Mouse (Mus musculus) cerebellum, adult 9-10 months (tissue): ENCODE results near the gene Lrch4.

ENCODE experiments used
- DNase-seq: peaks from one replicate; pipeline ENCODE4 v3.0.0; 2022

Gene Lrch4

DNA sequence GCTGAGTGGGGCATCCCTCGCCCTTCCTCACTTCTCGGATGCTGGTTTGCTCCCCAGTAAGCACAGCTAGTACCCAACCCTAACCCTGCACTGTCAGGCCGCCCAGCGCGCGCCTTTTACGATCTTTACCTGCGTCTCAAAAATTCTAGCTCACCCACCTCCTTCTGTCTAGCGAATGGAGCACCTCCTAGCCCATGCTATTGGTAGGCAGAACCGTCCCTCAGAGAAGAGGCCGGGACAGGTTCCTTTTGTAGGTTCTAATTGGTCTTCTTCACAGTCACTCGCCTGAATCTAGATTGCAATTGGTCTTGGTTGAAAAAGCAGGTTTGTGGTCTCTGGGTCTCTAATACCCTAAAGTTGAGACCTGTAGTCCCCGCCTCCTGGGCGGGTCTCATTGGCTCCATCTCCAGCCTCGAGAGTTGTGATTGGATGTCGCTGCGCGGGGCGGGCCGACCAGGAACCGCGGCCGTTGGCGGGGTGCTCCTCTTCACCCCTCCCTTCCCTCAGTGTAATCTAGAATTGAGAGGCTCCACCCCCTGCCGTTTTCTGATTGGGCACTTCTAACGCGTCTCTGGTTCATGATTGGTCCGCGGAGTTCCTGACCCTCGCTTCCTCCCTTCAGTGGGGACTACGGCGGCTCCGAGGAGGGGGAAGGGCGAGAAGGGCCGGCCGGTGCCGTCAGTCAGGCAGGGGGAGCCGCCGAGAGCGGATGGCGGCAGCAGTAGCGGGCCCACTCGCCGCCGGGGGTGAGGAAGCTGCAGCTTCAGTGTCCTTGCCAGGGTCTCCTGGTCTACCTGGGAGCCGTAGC is at the start of gene Lrch4, which contains the start of the genes Fbxo24 and Gm20605:
Gene Lrch4 (plus strand): TSS at position 624 of the 808 bp plus-strand sequence.
Gene Fbxo24 (minus strand): TSS at position 505 of the 808 bp plus-strand sequence.
Gene Gm20605 (plus strand): TSS at position 678 of the 808 bp plus-strand sequence.
- peak; percentile 100 for DNase-seq

DNA sequence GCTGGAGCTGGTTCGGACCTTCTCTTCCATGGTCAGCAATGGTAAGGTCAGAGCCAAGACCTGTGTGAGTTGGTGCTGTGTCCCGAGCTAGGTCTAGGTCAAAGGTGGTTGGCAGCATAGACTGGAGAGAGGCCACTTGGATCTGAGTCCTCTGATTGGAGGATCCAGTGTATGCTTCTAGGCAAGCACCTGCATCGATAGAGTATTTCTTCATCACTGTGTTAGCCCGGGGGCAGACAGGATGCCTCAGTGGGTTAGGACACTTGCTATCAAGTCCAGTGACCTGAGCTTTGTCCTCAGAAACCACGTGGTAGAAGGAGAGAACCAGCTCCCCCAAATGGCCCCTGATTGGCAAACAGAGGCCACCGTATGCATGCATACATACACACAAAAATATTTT is 48.7 kb upstream of the Lrch4 start:
- DNase-seq = no peak

DNA sequence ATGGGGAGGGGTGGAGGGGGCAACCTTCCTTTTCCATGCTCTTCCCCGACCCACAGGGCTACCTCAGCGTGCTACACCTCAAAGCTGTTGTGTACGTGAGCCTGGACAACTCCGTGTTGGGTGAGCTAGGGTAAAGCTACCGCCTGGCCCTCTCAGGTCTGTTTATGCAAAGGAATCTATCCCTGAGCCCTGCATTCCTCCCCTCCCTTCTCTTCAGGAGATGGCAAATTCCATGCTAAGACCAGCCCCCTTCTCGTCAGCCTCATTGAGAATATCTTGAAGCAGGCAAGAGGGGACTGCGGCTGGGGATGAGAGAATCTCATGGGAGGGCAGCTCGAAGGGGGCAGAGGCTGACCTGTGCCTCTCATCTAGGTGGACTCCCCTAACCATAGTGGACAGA is 46.2 kb upstream of the Lrch4 start:
- no peak for DNase-seq

DNA sequence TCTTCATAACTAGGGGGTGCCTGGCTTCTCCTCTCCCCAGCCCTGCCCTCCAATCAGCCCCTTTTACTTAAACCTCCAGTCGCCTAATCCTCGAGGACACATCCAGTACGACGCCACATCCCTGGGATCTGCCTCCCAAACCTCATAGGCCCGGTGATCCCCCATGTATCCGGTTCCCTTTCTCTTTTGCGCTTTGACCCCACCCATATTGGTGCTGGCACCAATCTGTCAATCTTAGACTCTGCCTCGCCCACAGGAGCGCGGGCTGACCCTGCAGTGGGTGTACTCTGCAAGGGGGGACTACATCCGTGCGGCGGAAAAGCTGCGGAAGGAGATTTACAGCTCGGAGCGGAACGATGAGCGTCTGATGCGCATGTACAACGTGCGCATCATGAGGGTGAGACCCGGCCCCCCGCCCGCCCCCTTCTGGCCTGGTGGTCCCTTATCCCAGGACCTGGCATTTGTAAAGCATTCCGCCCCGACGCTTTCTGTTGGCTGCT is 45.2 kb upstream of the Lrch4 start:
- no peak for DNase-seq

DNA sequence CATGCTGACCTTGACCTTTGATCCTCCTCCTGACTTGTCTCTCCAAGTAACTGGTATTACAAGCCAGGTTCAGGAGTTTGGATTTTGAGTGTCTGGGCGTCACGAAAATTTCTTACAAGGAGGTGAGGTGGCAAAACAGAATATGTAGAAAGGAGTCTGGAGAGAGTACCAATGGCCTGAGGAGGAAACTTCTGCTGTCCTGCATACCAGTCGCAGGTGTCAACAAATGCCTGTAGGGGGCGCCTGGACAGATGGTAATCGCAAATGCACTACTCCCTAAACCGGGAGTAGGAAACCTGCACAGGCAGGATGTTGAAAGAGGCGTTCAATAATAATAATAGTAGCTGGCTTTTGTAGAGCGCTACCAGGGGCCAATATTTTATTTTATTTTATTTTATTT is 43.9 kb upstream of the Lrch4 start:
- DNase-seq = peak; percentile 82

DNA sequence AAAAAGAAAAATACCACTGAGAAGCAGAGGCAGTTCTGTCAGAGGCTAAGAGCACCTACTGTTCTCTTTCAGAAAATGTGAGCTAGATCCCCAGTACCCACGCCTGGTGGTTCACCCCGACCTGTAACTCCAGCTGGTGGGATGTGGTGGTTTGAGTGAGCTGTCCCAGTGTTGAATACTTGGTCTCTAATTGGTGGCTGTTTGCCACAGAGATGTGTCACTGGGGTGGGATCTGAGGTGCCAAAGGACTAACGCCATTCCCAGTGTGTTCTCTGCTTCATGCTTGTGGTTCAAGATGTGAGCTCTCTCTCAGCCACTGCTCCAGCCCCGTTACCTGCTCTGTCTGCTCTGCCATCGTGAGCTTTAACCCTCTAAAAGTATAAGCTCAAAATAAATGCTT is 38.4 kb upstream of the Lrch4 start:
- DNase-seq = no peak

DNA sequence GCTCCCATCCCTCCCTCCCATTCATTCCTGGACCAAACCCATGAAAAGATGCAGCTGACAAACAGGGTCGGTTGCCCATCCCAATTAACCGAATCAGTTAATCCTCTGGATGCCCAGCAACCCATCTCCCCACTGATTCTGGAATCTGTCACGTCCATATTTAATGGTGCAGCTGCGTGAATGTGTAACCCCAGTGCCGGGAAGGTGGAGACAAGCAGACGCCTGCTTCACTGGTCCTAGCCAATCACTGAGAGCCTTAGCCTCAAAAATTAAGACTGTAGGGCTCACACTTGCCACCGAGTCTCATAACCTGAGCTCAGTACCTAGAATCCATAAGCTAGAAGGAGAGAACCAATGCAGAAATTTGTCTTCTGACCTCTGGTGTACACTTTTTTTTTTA is 33.0 kb upstream of the Lrch4 start:
- DNase-seq = no peak

DNA sequence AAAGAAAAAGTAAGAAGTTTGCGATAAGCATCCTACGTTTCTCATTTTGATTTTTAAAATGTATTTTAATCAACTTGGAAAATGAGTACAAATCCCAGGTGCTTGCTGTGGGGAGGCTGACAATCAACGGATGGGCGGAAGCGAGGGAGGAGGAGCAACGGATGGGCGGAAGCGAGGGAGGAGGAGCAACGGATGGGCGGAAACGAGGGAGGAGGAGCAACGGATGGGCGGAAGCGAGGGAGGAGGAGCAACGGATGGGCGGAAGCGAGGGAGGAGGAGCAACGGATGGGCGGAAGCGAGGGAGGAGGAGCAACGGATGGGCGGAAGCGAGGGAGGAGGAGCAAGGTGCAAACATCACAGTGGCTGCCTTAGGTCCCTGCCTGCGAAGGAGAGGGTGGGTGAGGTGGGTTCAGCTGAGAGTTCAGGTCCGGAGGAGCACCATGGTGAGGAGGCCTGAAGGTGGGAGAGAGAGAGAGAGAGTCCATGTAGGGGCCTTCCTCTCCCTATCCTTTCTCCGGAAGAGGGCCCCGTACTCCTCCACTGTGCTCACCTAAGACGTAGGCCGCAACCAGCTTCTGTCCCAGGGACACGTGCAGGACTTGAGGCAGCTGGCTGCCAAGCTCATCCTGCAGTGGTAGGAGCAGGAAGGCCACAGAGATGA is 32.2 kb upstream of the Lrch4 start:
- DNase-seq = no peak

DNA sequence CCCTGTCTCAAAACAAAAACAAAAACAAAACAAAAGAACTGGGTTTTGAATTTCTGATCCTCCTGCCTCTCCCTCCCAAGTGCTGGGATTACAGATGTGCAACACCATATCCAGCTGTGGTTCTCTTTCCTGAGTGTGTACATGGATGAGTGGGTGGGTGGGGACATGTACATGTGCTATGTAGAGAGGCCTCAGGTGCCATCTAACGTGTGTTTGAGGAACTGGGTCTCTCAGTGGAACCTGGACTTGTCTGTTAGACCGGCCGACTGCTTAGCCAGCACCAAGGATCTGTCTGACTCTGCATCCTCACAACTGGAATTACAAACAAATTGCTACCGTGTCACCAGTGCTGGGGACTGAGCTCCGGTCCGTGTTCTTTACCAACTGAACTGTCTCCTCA is 31.3 kb upstream of the Lrch4 start:
- no peak for DNase-seq

DNA sequence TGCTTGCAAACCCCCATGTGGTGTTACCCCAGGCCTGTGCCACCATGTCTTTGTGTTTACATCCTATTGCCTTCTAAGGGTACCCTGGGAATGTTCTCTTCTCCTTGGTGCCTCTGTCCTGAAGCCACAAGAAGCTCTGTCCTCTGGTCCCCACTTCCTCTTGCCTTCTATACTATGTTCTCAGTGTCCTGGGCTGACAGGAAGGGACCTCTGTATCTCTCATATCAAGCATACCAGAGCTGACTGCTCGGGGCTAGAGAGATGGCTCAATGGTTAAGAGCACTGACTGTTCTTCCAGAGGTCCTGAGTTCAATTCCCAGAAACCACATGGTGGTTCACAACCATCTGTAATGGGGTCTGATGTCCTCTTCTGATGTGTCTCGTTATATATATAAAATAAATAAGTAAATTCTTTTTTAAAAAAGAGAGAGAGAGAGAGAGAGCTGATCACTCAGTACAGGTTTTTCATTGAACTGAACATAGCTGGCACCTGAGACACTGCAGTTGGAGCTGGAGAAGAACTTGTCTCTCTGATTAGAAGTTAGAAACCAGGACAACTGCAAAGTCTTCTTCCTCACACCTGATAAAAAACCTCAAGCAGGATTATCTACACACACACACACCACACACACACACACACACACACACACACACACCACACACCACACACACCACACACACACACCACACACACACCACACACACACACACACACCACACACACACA is 30.7 kb upstream of the Lrch4 start:
- no peak for DNase-seq

DNA sequence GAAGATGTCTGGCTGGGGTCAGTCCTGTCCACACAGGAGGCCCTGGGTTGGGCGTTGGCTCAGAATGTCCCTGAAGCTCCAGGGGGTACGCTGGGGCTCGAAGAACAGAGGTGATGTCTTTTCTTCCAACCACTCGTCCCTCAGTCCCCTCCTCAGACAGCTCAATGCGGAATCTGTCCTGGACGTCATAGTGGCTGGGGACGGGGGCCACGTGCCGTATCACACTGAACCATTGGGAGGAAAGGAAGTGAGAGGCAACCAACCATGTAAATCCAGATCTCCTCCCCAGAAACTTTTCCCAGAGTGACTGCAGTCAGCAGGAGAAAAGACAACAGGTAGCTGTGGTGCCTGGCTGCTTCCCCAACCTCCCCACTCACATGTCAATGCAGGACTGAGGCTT is 29.3 kb upstream of the Lrch4 start:
- DNase-seq = peak; percentile 42

DNA sequence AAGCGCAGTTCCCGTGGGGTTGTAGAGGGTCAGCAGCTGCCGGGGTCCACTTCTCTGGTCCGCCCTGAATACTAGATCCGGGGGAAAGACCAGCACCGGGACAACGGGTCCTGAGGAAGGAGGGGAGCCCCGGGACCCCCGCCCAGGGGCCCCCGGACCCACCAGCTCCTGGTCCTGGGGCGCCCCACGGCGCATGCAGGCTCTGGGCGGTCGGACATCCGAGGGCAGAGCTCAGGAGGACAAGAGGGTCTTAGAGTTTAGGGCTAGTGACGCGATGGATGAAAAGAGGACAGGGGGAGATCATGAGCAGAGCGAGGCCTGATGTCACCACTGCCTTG is 28.7 kb upstream of the Lrch4 start:
- no peak for DNase-seq

DNA sequence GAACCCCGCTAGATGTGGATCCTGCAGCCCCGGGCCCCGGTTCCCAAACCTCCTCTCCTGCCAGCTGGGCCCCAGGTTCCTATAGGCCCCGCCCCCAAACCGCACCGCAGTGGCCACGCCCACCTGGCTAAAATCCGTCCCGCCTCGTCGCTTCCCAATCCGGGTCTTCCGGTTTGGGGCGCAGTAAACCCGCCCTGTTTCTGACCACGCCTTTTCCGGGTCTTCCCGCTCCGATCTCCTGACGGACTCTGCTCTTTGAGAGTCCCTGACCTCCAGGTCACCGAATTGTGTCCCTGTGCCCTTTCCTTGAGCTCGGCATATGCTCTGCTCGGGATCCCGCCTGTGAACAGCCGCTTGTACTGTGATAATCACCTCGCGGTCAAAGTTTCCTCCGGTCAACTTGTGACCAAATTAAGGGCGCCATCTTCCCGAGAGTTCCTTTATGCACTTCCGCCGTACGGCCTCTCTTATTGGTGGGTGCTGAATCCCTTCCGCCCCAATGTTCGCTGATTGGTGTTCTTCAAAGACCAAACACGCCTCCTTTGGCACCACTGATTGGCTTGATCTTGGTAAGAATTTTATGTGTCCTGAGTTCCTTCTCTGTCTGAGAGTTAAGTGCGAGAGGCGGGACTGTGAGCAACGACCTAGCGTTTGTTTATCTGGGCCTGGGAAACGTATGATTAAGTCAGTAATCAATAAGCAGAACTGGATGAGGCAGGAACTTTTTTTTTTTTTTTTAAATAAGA is 28.1 kb upstream of the Lrch4 start, which contains the start of gene Mospd3:
Gene Mospd3 (minus strand): TSS at position 440 of the 746 bp plus-strand sequence.
- peak; percentile 98 for DNase-seq

DNA sequence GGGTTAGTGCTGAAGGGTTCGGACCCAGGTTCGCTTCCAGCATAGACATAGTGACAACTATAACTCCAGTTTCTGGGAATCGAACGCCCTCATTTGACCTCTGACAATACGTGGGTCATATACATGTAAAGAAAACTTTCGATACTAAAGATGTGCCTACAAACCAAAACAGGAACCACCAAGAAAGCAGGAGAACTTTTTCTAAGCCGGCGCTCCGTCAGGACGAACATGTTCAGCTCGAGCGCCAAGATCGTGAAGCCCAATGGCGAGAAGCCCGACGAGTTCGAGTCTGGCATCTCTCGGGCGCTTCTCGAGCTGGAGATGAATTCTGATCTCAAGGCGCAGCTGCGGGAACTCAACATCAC is 27.6 kb upstream of the Lrch4 start:
- no peak for DNase-seq

DNA sequence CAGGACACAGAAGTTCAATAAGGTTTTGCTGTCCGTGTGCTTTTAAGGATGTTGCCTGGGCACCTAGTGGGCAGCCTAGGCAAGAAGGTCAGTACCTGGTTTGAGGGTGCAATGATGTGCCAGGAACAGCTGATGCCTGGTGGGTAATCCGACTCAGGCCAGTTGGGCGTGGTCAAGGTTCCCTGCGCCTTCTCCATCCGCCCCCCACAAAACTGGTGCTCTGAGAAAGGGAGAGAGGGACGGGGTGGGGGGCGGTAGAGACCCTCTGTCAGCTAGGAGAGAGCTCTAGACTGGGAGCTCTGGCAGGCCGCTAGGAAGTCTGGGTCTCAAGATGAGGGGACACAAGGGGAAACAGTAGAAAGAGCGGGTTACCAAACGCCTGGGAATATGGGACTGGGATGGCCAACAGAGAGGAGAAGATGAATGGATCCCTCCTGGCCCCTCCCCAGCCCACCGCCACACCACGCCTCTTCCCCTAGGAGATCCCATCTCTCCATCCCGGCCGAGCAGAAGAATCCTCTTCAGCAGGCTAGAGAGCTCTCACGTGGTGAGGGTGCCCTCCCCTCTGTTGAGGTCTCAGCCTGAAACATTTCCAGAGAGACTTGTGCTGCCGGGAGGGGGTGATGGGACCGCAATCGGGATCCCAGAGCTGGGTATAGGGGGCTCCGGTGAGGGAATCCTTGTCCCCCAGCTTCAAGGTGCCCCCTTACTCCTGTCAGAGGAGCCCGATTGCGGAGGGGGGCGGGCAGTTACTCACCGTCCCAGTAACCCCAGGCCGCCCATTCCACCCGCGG is 20.9 kb upstream of the Lrch4 start:
- DNase-seq = no peak

DNA sequence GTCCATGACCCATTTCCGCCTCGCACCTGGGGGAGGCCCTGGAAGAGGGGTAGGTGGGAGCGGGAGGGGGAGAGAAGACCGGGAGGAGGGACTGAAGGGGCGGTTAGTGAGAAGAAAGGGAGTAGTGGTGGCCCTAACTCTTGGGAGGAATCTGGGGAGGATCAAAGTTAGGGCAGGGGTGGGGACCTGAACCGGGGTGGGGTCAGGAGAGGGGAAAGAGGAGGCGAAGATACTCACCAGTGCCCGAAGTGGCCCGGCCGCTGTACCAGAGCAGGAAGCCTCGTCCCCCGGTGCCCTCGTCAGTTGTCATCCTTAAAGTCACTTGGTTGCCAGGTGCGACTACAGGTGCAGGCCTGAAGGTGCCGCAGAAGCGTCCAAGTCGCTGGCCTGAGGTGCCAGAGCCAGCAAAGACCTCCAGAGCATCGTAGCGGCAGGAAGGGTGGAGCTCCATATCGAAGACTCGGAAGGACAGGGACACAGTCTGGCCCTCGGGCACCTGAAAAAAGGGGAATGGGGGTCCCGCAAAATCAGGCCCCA is 20.2 kb upstream of the Lrch4 start:
- no peak for DNase-seq

DNA sequence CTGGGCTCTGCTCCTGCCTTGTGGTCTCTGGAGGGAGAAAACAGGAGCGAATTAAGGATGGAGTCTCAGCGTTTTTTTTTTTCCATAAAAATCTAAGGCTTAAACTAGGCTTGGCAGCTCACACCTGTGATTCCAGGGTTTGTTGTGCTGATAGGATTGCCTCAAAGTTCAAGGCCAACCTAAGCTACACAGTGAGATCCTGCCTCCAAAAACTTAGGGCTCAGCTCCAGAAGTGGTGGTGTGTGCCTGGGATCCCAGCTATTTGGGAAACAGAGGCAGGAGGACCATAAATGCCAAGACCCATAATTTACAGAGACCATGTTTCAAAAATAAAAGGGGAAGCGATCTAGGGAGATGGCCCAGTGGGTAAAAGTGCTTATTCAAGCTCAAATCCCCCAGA is 19.6 kb upstream of the Lrch4 start:
- DNase-seq = no peak

DNA sequence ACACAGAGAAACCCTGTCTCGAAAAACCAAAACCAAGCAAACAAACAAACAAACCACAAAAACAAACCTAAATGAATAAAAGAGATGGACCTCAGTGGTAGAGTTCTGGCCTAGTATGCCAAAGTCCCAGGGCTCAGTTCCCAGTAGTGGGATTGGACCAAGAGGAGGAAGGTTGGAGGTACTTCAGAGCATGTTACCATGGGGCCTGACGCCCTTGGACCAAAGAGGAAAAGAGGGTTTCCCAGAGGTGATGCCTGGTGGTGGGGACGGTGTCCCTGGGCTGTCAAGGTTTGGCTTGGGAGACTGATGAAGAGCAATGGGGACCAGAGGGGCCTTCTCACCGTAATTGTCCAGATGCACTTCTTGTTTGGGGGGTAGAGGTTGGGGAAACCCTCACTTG is 18.9 kb upstream of the Lrch4 start:
- DNase-seq = no peak

DNA sequence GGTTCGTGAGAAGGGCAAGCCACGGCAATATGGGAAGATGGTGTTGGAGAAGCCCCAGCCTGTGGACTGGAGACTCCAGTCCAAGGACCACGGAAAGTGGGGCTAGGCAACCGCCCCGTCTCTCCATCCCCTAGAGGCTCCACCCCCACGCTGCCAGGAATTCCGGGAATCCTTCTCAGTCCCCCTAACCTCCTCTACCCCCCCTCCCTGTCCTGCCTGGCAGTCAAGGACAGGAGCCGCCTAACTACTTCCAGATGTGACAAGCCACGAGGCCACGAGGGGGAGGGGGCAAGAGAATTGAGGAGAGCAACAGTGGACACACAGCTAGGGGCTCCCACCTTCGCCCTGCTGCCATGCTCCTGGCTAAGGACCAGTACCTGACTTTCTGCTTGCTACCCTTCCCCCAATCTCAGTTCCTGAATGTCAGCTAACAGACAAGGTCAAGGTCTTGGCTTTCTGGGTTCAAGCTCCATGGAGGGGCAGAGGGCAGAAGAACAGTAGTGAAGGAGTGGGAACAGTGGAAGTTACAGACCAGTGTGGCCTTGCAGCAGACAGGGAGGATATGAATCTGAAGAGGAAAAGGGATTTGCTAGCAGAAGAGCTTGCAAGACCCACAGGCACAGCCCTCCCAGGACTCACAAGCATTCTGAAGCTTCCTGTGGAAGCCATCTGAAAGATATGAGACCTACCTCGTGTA is 18.2 kb upstream of the Lrch4 start:
- DNase-seq = no peak

DNA sequence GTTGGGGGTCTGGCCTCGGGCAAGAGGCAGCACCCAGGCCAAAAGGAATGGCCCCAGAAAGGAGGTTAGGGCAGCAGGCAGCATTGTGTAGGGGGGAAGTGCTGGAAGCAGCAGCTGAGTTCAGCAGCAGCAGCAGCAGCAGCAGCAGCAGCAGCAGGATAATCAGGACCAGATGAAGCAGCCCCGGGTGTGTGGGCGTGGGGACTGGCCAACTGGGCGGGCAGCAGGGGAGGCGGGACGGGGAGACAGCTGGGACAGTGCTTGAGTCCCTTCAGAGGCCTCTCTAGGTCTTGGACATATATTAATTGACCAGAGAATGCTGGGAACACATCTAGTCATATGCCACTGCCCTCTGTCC is 17.7 kb upstream of the Lrch4 start:
- DNase-seq = no peak

DNA sequence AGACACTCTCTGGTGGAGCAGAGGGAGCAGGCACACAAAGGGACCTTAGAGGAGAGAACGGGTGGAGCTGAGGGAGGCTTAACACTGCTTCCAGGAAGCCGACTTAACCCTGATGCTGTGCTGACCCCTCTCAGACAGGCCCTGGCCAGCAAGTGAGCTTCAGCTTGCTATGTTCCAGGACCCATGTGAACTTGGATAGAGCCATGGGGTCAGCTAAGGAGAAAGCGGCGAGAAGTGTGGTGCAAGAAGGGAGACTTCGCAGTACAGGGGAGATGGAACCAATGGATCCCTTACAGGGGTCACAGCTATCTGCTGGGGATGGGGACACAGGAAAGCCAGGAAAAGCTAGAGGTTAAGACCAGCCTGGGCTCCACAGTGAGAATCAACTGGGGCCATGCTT is 15.8 kb upstream of the Lrch4 start:
- no peak for DNase-seq
